Mouse (Mus musculus): ENCODE measurements at regions not wholly inside any gene's neighbourhood (a gene's known extent, or its start where the extent isn't known, plus 50 kb on each side); places are given as distances from the start of the nearest gene placed in this dataset.

- no peak for TF ChIP-seq ELF1 (IDR thresholded peaks at IDR 0.05; ENCODE audit: low read depth, low read length)
- TF ChIP-seq JUND (IDR thresholded peaks at IDR 0.05; ENCODE audit: low read depth, low read length), result no peak
- 0 out of 4 replicates have a peak, but pooled peaks have one; percentile 11 to 23 for TF ChIP-seq EP300 (IDR thresholded peaks at IDR 0.05; ENCODE audit: low read depth in 1 of 2, low read length in 2 of 2)
- no peak for TF ChIP-seq NELFE (IDR thresholded peaks at IDR 0.05; ENCODE audit: low read depth, low read length)
Measured at GRCm38 (mm10) chr4:33586615-33587451, 276.7 kb downstream of the Rngtt start (continued).

- Histone ChIP-seq H3K79me2 (ENCODE audit: control insufficient read depth, insufficient read depth, low read length, poor library complexity) (no peaks in the 10 kb centered on the region), H3K36me3 (ENCODE audit: control insufficient read depth in 1 of 2, insufficient read depth in 2 of 2, low read length in 2 of 2) (no peaks in the 10 kb centered on the region; a peak in 2 of 4 replicates), H3K9me3 (replicated peaks; ENCODE audit: insufficient read depth, low read length) (no peaks in the 10 kb centered on the region), H3K4me3 (ENCODE audit: control insufficient read depth in 1 of 2, insufficient read depth in 1 of 2, low read depth in 2 of 2, low read length in 2 of 2) (no peak overlapping the region; a peak in 1 of 4 replicates), H3K4me1 (ENCODE audit: control insufficient read depth in 1 of 2, insufficient read depth in 2 of 2, low read length in 2 of 2) (peaks cover 1 to 16% of the 10 kb centered on the region in 2 experiments; a peak in 3 of 4 replicates), H3K9ac (ENCODE audit: control insufficient read depth, low read depth, low read length, poor library complexity, severe bottlenecking) (no peak overlapping the region), H3K27me3 (ENCODE audit: control insufficient read depth in 1 of 2, insufficient read depth in 2 of 2, low read length in 2 of 2) (no peaks in the 10 kb centered on the region; a peak in 1 of 4 replicates), H3K27ac (ENCODE audit: control insufficient read depth, low read depth, low read length) (no peak overlapping the region)
- no peak for TF ChIP-seq ZKSCAN1 (IDR thresholded peaks at IDR 0.05; ENCODE audit: low read depth, low read length)
- peak; percentile 38 for DNase-seq (ENCODE audit: low read depth, low spot score)
Measured at GRCm38 (mm10) chr4:33587666-33588065, 277.6 kb downstream of the Rngtt start.

GRCm38 (mm10) chr4:33588127-33588526 is 278.0 kb downstream of the Rngtt start:
- DNase-seq (ENCODE audit: low read depth, low spot score), result no peak
- Histone ChIP-seq H3K27ac (ENCODE audit: control insufficient read depth, low read depth, low read length) (no peak overlapping the region), H3K79me2 (ENCODE audit: control insufficient read depth, insufficient read depth, low read length, poor library complexity) (no peaks in the 10 kb centered on the region), H3K4me1 (ENCODE audit: control insufficient read depth in 1 of 2, insufficient read depth in 2 of 2, low read length in 2 of 2) (peaks cover 0 to 15% of the 10 kb centered on the region in 2 experiments; a peak in 2 of 4 replicates), H3K9ac (ENCODE audit: control insufficient read depth, low read depth, low read length, poor library complexity, severe bottlenecking) (no peak overlapping the region), H3K9me3 (replicated peaks; ENCODE audit: insufficient read depth, low read length) (no peaks in the 10 kb centered on the region), H3K27me3 (ENCODE audit: control insufficient read depth in 1 of 2, insufficient read depth in 2 of 2, low read length in 2 of 2) (no peaks in the 10 kb centered on the region; a peak in 1 of 4 replicates), H3K36me3 (ENCODE audit: control insufficient read depth in 1 of 2, insufficient read depth in 2 of 2, low read length in 2 of 2) (no peaks in the 10 kb centered on the region; a peak in 1 of 4 replicates), H3K4me3 (ENCODE audit: control insufficient read depth in 1 of 2, insufficient read depth in 1 of 2, low read depth in 2 of 2, low read length in 2 of 2) (no peak overlapping the region)
- TF ChIP-seq MYC (IDR thresholded peaks at IDR 0.05; ENCODE audit: low read depth, low read length) (no peak), POLR2A (IDR thresholded peaks at IDR 0.05; ENCODE audit: control insufficient read depth in 1 of 2, insufficient read depth in 1 of 2, low read depth in 1 of 2, low read length in 2 of 2, poor library complexity in 1 of 2) (no peak), CHD1 (IDR thresholded peaks at IDR 0.05; ENCODE audit: low read depth, low read length) (no peak), GATA1 (IDR thresholded peaks at IDR 0.05; ENCODE audit: low read depth, low read length) (no peak), UBTF (IDR thresholded peaks at IDR 0.05; ENCODE audit: borderline replicate concordance, insufficient read depth, low read depth, low read length) (no peak), RAD21 (IDR thresholded peaks at IDR 0.05; ENCODE audit: low read depth, low read length) (no peak), TCF12 (IDR thresholded peaks at IDR 0.05; ENCODE audit: low read depth, low read length) (no peak)
